Comparison of ENCODE assay signal across 8 mouse cellular contexts in the genomic region with DNA sequence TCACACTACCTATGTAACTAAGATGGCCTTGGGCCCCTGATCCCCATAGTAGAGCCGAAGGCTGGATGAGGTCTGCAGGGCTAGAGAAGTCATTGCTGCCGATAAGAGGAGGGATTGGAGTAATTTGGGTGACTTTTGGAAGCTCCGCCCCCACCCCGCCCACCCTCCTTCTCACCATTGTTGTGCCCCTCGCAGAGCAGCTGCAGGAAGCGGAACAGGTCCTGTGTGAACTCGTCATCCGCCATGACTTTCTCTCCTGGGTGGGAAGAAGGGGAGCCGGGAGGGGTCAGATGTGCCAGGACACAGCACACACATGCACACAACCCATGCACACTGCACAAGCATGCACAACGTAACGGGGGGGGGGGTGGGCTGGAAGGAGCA.
DNase-seq lines count a peak whose midpoint lies in the region; ATAC-seq and TF ChIP-seq lines count a peak whose summit lies in the region.

No protein-coding gene starts in this region.

- H3K9ac ChIP-seq in hindbrain, embryonic 11.5 days (ENCODE audit: low read depth, low read length) = no peak overlapping the region
- no peak overlapping the region for H3K9ac ChIP-seq in midbrain, embryonic 12.5 days (replicated peaks)

- no peak overlapping the region for H3K4me2 ChIP-seq in hindbrain, embryonic 11.5 days (replicated peaks; ENCODE audit: low read depth, low read length)
- no peak overlapping the region for H3K4me2 ChIP-seq in midbrain, embryonic 12.5 days (replicated peaks)

- peak; percentile 8 to 18 for DNase-seq in kidney, postnatal 36 days
- DNase-seq in kidney, adult 18-20 months = no peak
- no peak for DNase-seq in hindbrain, embryonic 11.5 days (ENCODE audit: low spot score)
- DNase-seq in spleen, adult 12 weeks (ENCODE audit: low spot score) = no peak
- DNase-seq in thymus, postnatal 36 days = no peak
- DNase-seq in right cerebral cortex, adult 2 months (ENCODE audit: low spot score in 2 of 2) = no peak

- peaks cover 3% of the 10 kb centered on the region; the same call in 1 of the 2 replicates for H3K4me1 ChIP-seq in bone marrow, adult 2 months (ENCODE audit: control insufficient read depth, insufficient read depth, low read length)
- no peaks in the 10 kb centered on the region for H3K4me1 ChIP-seq in hindbrain, embryonic 11.5 days (replicated peaks; ENCODE audit: control insufficient read depth, insufficient read depth, low read length)
- H3K4me1 ChIP-seq in midbrain, embryonic 12.5 days = peaks cover 27% of the 10 kb centered on the region

- H3K27ac ChIP-seq in bone marrow, adult 2 months (ENCODE audit: control insufficient read depth, insufficient read depth, low read depth, low read length, poor library complexity) = 0 out of 2 replicates have a peak overlapping the region, but pooled peaks have one; percentile 8
- H3K27ac ChIP-seq in hindbrain, embryonic 11.5 days (ENCODE audit: low read depth, low read length) = no peak overlapping the region
- no peak overlapping the region for H3K27ac ChIP-seq in midbrain, embryonic 12.5 days (replicated peaks)

- WGBS in bone marrow, adult 2 months = 55% methylated on average over 11 of the region's 11 CpGs
- 54% methylated on average over 11 of the region's 11 CpGs for WGBS in hindbrain, embryonic 11.5 days
- WGBS in midbrain, embryonic 12.5 days = 43% methylated on average over 8 of the region's 11 CpGs

- H3K9me3 ChIP-seq in hindbrain, embryonic 11.5 days (ENCODE audit: control insufficient read depth, low read length) = no peaks in the 10 kb centered on the region
- no peaks in the 10 kb centered on the region for H3K9me3 ChIP-seq in midbrain, embryonic 12.5 days

- no peak for TF ChIP-seq CTCF in bone marrow, adult 2 months (IDR thresholded peaks at IDR 0.05; ENCODE audit: control insufficient read depth, insufficient read depth, low read length)

- no peak overlapping the region for H3K4me3 ChIP-seq in bone marrow, adult 2 months (replicated peaks; ENCODE audit: control insufficient read depth, low read depth, low read length)
- no peak overlapping the region for H3K4me3 ChIP-seq in hindbrain, embryonic 11.5 days (ENCODE audit: low read depth, low read length)
- H3K4me3 ChIP-seq in midbrain, embryonic 12.5 days = no peak overlapping the region

- peak; percentile 25; the same call in 1 of the 2 replicates for ATAC-seq in hindbrain, embryonic 11.5 days (ENCODE audit: low FRiP score)
- ATAC-seq in midbrain, embryonic 12.5 days (ENCODE audit: low FRiP score, low read depth) = 0 out of 2 replicates have a peak, but pooled peaks have one; percentile 21

- no peaks in the 10 kb centered on the region for H3K36me3 ChIP-seq in hindbrain, embryonic 11.5 days (ENCODE audit: control insufficient read depth, insufficient read depth, low read length)
- no peaks in the 10 kb centered on the region for H3K36me3 ChIP-seq in midbrain, embryonic 12.5 days

- no peaks in the 10 kb centered on the region for H3K27me3 ChIP-seq in hindbrain, embryonic 11.5 days (ENCODE audit: control insufficient read depth, insufficient read depth, low read length)
- peaks cover 3% of the 10 kb centered on the region for H3K27me3 ChIP-seq in midbrain, embryonic 12.5 days

- no peak for TF ChIP-seq POLR2A in bone marrow, adult 2 months (IDR thresholded peaks at IDR 0.05; ENCODE audit: borderline replicate concordance, control insufficient read depth, low read depth, low read length)

Comparison
In these comparisons a context has a peak if more than half of its experiments do, and no peak if none do; other contexts are left out.
1. DNase-seq: peak in kidney, postnatal 36 days (2 of 2); none in kidney, adult 18-20 months (single experiment), hindbrain, embryonic 11.5 days (single experiment), spleen, adult 12 weeks (single experiment), thymus, postnatal 36 days (0 of 2) and right cerebral cortex, adult 2 months (0 of 2).